Mouse (Mus musculus) right cerebral cortex, postnatal 10 days (tissue): ENCODE results near the gene Cstad.
A peak's percentile ranks its signal among the peaks of the same experiment; 100 is the strongest.

Source experiments
- DNase-seq, 2 experiments: peaks; one replicate each; pipeline ENCODE4 v3.0.0; 2021; ENCODE audit warnings: low spot score in 2 of 2

The Cstad gene

DNA sequence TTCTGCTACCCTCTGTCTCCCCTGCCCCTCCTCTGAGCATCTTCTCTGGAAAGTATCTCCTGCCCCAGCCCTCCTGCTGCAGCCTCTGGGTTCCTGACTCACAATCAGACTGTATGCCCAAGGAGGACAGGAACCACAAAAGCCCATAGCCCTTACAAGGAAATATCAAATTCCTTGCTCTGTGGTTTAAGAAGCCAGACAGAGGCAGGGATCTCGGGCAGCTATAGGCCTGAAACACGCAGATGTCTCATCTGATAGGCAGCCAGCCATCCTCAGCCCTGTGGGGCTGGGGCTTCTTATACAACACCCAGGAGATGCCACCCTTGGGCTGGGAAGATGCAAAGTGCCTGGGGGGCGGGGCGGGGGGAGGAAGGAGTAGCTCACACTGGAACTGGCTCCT is 956 bp downstream of the Cstad start:
- DNase-seq, result peak in 1 of 2 experiments; percentile 25

DNA sequence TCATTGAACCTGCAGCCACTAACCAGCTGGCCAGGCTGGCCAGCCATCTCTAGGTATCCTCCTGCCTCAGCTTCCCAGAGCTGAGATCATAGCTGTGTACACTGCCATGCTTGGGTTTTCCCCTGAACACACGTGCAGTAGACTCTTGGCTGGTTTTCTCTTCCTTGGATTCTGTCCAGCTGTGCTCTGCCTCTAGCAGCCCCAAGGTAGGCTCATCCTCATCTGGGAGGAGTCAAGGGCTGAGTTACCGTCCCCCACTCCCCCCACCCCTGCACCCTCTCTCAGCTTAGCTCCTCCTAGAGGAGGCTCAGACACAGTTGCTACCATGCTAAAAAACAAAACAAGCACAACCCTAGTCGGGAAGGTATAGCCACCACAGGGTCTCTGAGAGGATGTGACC is 4.8 kb downstream of the Cstad start:
- DNase-seq, result peak; percentile 20 to 21

DNA sequence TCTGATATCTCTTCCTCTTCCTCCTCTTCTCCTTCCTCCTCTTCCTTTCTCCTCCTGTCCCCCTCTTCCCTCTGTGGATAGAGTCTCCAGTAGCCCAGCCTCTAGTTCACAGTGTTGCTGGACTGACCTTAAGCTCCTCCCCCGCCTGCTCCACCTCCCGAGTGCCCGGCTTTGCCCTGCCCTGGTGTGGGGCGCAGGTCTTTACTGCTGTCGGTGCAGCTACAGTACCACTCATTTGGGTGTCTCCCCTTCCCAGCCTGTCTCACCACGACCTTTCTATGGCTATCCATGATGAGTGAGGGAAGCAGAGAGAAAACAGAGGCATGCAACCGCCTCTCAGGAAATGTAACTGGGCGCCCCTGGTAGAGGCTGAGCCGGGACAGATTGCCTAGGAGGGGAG is 5.5 kb downstream of the Cstad start:
- peak in 1 of 2 experiments; percentile 27 for DNase-seq

GRCm38 (mm10) chr2:30600965-30601841 is 6.4 kb downstream of the Cstad start:
- DNase-seq, result peak; percentile 53 to 55

- DNase-seq, result peak in 1 of 2 experiments; percentile 19
These were observed 7.6 kb downstream of the Cstad start for GRCm38 (mm10) chr2:30602451-30602850.

DNA sequence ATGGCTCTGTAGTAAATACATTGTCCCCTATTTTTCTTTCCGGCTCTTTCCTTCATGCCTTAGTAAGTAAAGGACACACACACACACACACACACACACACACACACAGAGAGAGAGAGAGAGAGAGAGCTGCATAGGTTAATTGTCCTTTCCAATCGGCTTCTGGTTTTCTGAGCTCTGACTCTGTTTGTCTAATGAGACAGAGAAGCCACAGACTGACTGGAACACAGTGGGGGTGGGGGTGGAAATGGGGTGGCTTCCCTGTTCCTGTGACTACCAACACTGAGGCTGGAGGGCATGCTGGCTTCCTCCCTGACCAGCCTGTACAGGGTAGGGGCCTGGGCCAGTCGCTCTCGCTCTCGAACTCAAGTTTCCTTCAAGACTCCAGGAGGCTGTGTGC is 8.9 kb downstream of the Cstad start:
- no peak for DNase-seq

DNA sequence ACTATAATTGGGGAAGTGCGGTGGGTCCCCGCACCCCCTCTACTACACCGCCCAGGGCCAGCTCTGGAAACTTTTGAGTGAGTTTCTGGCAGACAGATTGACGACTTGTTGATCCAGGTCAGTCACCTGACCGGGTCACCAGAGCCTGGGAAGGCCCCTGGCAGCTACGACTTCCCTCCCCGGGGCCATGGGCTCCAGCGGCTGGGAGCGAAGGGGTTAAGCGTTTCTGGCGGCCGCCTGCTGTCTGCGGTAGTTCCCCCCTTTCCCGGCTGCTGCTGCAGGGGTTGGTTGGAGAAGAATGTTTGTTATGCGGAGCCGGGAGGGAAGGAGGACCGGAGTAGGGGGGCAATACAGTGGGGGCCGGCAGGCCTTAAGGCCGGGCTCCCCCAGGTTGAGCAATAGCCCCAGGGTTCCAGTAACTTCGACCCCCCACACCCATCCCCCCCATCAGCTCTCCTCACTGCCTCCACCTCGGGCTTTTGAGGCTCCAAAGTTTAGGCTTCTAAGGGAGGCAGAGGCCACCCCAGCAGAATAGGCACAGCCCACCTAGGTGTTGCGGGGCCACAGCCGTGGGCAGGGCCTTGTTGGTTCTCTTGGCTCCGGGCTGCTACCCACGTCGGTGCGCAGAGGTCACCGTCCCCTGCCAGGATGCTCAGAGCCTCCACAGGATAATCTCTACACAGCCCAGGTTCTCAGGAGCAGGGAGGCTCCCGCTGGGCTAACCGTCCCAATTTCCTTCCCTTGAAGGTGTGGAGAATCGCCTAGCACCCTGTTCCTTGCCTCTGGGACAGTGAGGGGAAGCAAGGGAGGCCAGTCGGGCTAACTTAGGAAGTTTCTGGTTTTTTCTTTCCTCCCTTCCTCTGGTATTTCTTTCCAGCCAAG is 10.3 kb downstream of the Cstad start:
- DNase-seq, result no peak

- no peak for DNase-seq
These were observed 10.9 kb downstream of the Cstad start for GRCm38 (mm10) chr2:30605762-30606051.

DNA sequence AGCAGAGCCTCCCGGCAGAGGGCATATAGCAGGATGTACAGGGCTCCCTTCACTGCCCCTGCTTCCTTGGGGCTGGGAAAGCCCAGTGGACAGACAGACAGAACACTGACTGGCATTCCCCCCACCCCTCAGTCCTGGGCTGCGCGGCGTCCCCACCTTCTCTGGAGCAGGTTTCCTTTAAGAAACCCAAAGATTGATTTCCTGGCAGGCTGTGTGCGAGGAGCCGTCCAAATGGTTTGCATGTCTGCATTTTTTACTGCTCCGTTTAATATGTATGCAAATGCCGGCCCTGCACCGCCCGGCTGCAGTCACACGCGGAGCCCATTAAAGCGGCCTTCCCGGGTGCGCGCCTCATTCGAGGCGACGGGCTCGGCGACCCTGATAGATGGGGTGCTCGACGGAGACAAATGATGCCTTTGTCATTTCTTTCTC is 11.8 kb downstream of the Cstad start:
- DNase-seq, result no peak

DNA sequence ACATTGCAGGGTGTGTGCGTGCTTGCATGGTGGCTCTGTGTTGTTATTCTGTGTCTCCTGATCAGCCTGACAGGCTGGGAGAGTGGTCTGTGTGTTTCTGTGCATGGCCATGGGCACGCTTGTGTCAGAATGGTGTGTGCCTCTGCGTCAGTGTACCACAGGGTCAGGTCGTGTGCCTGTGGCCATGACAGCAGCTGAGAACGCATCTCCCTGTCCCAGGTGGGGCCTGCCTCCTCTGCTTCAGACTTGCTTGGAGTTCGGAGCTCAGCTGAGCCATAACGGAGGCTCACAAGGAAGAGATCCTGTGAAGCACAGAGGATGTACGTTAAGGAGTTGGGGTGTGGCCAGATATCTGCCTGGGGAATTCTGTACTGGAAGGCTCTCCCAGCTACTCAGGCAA is 13.1 kb downstream of the Cstad start:
- DNase-seq, result no peak

DNA sequence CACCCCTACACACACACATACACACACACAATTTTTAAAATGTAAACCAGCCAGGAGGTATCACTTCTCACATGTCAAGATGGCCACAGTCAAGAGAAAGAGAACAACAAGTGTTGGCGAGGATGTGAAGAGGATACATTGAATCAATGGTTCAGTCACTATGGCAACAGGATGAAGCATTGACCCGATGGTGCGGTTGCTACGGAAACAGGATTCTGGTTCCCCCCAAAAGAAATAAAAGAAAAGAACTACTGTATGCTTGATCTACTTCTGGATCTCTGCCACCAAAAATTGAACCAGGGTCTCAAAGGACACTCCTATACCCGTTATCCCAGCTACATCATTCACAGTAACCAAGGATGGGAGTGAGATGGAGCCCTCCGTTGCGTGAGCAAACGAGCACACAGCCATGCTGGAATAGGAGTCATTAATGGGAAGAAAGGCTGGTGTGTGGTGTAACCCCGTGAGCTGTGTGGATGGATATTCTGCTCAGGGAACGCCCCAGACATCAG is 13.9 kb downstream of the Cstad start:
- DNase-seq, result no peak

GRCm38 (mm10) chr2:30613574-30613973 is 18.7 kb downstream of the Cstad start:
- DNase-seq, result peak; percentile 83

DNA sequence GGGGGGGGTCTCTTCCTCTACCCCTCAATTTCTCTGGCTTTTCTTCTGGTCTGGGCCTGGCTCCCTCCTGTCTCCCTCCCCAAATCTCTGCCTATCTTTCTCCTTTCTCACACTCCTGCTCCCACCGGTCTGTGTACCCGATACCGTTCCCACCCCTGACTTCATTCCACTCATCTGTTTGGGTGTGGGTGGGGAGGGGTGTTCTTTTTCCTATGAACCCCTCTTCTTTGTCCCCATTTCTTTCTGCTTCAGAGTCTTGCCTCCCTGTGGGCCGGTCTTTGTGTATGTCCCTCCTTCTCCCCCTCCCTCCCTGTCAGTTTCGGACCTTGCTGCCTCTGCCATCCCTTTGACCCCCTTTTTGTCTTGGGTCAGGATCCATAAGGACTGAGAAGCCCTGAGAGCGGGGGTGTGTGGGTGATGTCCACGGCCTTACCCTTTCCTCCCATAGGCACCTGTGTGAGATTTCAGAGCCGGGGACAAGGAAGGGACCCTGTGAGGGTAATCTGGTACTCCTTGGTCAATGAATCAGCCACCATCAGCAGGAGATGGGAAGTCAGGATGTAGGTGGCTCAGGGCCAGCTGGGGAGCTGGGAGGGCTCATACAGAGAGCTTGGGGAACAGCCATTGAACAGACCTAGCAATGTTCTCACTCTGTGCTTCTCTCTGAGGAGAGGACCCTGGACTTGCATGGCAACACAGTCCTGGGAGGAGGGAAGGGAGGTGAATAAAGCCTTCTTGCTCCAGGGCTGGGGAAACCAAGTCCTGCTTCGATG is 19.5 kb downstream of the Cstad start:
- no peak for DNase-seq

DNA sequence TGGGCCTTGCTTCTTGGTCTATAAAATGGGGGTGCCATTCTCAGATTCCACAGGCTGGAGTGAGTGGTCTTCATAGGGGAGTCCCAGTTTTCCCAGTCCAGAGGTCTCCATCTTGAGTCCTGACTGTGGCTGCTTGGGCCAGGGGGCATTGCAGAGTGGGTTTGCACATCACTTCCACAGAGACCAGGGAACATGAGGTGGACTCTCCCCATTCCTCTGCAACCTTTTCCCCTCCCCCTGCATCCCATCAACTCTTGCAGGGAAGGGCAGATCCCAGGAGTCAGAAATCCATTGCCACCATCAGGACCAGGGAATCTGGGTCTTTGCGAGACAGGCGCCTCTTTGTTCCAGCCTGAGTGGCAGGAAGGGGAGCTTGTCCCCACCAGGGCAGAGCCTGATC is 21.0 kb downstream of the Cstad start:
- no peak for DNase-seq

DNA sequence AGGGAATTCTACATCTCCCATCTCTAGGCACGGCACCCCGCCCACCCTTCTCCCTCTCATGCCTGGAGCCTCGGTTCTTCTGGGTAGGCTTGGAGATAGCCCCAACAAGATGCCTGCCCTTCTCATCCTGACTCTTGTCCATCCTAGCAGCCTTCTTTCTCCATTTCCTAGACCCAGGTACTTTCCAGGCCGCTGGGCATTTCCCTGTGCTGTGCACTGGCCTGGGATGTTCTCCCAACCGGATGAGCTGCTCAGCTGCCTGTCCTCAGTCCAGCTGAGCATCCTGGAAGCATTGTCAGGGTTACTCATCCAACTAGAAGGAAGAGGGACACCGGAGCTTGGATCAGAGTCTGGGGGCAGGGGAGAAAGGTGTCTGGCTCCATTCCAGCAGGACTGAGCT is 21.6 kb downstream of the Cstad start:
- no peak for DNase-seq

GRCm38 (mm10) chr2:30618487-30619248 is 23.8 kb downstream of the Cstad start:
- DNase-seq, result no peak

DNA sequence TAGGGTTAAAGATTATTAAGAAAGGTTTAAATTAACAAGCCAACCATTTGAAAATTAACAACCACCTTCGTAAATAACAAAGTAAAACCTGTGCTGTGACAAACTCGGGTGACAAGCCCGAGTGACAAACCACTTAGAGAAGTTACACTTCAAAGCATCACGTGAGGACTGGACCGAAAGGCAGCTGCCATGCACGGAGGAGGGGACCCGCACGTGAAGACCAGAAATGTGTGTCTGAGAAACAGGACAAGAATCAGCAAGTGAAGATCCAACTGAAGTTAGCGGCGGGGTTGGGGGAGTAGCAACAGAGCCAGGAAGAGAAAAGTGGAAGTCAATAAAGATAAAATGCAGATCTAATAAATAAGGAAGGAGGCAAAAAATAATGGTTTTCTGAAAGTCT is 29.0 kb downstream of the Cstad start:
- DNase-seq, result no peak

DNA sequence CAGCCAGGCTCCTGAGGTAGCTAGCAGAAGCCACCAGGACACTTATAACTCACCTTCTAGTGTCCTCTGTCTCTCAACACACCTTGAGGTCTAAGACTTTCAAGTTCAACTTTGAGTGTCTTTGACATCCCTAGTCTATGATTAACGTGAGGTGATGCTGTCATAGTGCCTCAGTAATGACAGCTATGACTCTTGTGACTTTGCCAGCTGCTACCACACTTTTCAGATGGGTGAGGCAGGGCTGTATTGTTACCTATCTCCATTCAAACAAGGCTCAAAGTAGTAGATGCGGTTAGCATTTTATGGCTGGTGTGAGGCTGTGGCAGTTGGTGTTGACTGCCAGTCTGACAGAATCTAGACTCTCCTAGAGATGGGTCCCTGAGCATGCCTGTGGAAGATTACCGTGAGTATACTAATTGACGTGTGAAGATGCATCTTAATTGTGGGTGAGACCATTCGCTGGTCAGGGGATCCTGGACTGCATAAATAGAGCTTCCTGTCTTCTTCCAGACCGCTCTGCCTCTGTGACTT is 30.5 kb downstream of the Cstad start:
- DNase-seq, result no peak

GRCm38 (mm10) chr2:30626058-30626675 is 31.3 kb downstream of the Cstad start:
- no peak for DNase-seq

- DNase-seq, result no peak
These were observed 32.5 kb downstream of the Cstad start for GRCm38 (mm10) chr2:30627338-30627737.
